Mouse (Mus musculus) embryonic stem cell, embryonic (primary cell): ENCODE results near the gene Cdk2.

Experiments used
- CTCF ChIA-PET, 4 experiments: fragments of 300-600 bp in 2 of 4; fragments of 350-600 bp in 2 of 4; sonication (Branson Sonifier 250); formaldehyde crosslinking; loops; one replicate each; lab custom pipeline; 2022; ENCODE audit warnings: inconsistent platforms in 2 of 4; lab: Charles Lee
- POLR2A ChIA-PET, 4 experiments: fragments of 300-600 bp in 2 of 4; fragments of 350-600 bp in 2 of 4; sonication (Branson Sonifier 250); formaldehyde crosslinking; loops; one replicate each; lab custom pipeline; 2022; ENCODE audit warnings: antibody characterized with exemption in 4 of 4, inconsistent platforms in 1 of 4; lab: Charles Lee

The Cdk2 gene

DNA sequence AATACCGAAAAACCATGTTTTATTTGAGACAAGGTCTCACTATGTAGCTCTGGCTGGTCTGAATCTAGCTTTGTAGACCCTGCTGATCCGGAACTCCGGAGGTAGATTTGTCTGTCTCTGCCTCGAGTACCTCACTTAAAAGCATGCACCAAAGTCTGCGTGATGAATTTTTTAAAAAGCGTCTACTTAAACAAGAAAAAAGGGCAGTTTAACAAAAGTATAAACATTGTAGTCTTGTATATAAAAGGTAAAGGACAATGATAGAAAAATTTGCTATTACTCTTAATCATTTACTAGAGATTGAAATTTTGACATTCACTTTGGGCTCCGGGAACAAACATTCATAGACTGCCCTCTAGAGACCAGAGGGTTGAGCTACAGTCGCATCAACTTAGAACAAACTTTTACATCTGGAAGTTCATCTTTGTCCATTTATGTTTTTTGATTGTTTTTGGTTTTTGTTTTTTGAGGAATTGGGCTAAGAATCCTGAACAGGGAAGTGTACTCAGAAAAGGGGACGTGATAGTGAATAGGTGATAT, 30.3 kb downstream of the Cdk2 start:
- POLR2A ChIA-PET: interaction anchor here (0.5 to 3.8 kb wide), 50 partner anchors 9 to 263 kb away, joined by 3 to 36 read pairs (median 4); partner anchors contain the start of genes Ikzf4 (in 3 of the 4), Cdk2 (in 2 of the 4), Pa2g4 (in 2 of the 4) and Rab5b (in 2 of the 4)
- CTCF ChIA-PET: interaction anchor here (0.5 to 3.2 kb wide), 41 partner anchors 9 to 1995 kb away, joined by 3 to 23 read pairs (median 4); partner anchors contain the start of genes Pa2g4 (in 2 of the 4), Rab5b (in 2 of the 4), Nabp2 (in 1 of the 4) and Rnf41 (in 1 of the 4)

DNA sequence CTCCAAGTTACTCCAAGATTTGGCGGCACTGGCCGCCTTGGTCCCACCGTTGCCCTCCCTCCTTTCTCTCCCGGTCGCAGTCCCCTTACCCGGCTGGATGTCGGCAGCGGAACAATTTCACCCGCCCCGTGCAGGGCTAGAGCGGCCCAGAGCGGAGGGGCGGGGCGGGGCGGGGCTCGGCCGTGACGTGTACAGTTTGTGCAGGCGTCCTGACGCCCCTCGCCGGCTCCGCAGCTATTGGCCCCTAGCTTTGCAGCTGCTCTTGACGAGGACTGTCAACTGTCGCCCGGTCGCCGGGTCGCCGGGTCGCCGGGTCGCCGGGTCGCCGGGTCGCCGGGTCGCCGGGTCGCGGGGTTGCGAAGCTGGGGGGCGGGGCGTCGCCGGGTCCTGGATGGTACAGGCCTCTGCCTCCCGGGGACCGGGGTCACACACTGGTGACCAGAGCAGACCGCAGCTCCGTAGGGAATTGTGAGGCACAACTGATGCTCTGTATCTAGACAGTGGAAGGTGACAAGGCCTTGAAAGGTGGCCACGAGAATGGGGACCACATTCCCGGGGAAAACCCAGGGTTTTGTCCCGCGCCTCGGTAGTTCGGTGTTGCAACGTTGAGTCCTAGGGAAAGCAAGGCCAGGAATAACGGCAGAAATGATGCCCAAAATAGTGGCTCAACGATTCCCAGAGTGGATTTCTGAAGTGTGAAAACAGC, 30.9 kb downstream of the Cdk2 start, which contains the start of gene Suox:
Gene Suox, minus strand, starts transcription at position 311 of the 706 bp plus-strand sequence.
- POLR2A ChIA-PET: interaction anchor here (0.5 to 3.8 kb wide), 45 partner anchors 9 to 217 kb away, joined by 3 to 36 read pairs (median 4); partner anchors contain the start of genes Ikzf4 (in 3 of the 4), Cdk2 (in 2 of the 4), Pa2g4 (in 2 of the 4) and Rab5b (in 2 of the 4)
- CTCF ChIA-PET: interaction anchor here (0.5 to 3.2 kb wide), 33 partner anchors 8 to 1994 kb away, joined by 3 to 23 read pairs (median 4); partner anchors contain the start of genes Rab5b (in 2 of the 4), Erbb3 (in 1 of the 4), Nabp2 (in 1 of the 4) and Rnf41 (in 1 of the 4)

DNA sequence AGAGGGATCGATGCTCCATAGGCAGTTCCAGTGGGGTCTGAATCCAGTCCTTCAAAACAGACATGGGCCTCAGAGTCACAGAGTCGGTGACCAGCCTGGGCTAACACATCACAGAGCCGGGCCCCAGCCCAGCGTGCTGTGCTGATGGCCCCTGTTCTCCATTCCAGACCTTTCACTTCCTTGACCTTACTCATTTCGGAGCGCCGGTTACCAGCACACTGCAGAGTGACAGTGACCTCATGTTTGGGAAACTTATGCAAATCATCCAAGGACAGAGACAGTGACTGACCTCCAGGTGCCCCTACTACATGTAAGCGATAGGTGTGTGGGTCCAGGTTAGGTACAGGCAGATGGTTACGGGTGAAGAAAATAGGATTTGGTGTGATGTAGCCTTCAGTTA, 33.7 kb downstream of the Cdk2 start:
- ChIA-PET CTCF (interaction anchor here in 2 of 4 experiments (0.6 to 1.1 kb wide), 2 partner anchors 58 to 84 kb away, joined by 3 read pairs; no protein-coding TSS in a partner anchor), POLR2A (interaction anchor here in 2 of 4 experiments (0.8 to 4.3 kb wide), 6 partner anchors 20 to 146 kb away, joined by 3 to 26 read pairs (median 6); partner anchors contain the start of genes Esyt1 (in 1 of the 2), Rab5b (in 1 of the 2), Rps26 (in 1 of the 2) and Zc3h10 (in 1 of the 2))

DNA sequence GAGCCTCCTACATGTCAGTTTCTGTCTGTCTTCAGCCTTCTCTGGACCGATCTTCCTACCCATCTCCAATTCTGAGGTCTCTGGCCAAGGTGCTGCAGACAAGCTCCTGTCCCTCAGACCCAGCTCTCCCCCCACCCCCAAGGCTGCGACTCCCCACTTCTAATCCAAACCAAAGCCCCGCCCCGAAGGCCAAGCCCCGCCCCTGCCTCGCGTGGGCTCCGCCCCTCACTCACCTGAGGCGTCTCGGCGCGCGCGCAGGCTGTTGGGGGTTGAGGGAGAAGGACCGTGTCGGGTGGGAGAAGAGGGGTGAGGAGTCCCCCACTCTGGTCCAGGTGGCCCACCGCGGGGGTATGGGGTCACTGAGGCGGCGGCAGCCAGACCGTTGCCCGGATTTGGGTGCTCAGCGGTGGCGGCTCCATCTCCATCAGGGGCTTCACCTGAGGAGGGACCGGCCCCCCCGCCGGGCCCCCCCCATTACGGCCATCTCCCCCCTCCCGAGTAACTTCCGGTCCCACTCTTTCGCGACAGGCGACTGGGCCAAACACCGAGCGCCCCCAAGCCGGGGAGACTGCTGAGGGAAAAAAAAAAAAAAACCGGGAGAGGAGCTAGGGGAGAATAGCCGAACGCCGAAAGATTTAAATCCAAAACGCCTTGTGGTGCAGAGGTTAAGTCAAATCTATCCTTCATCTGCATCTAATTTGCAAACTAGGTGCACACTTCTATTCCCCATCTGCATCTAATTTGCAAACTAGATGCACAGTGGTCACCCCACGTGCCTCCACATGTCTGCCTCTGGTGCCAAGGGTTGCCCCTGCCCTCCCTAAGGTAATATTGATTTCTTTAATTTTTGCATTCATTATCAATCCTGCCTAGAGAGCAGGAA, 35.8 kb downstream of the Cdk2 start:
- POLR2A ChIA-PET: interaction anchor here (0.5 to 4.3 kb wide), 56 partner anchors 9 to 1024 kb away, joined by 3 to 26 read pairs (median 4); partner anchors contain the start of genes Rab5b (in 3 of the 4), Esyt1 (in 2 of the 4), Nabp2 (in 2 of the 4) and Pa2g4 (in 2 of the 4)
- CTCF ChIA-PET: interaction anchor here (0.5 to 1.5 kb wide), 18 partner anchors 41 to 1611 kb away, joined by 3 to 12 read pairs (median 4); partner anchors contain the start of genes Erbb3 (in 1 of the 4) and Esyt1 (in 1 of the 4)

DNA sequence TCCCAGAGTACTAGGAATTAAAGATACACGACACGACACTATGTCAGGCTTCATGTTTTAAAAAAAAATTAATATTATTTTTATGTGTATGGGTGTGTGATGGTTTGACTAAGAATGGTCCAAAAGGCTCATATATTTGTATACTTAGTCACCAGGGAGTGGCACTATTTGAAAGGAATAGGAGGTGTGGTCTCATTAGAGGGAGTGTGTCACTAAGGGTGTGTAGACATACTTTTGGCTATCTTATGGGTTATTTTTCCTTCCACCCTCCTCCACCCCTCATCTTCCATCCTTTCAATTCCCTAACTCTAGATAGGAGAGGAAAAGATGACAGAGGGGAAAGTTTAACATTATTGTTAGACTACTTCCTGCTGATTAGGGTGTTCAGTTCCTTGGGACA, 39.0 kb downstream of the Cdk2 start:
- POLR2A ChIA-PET: interaction anchor here in 1 of 4 experiments (1.2 to 1.9 kb wide), 3 partner anchors 9 to 41 kb away, joined by 4 to 10 read pairs (median 8); partner anchors contain the start of genes Rps26 and Suox
- CTCF ChIA-PET: interaction anchor here in 2 of 4 experiments (0.7 to 1.9 kb wide), 5 partner anchors 9 to 220 kb away, joined by 3 to 7 read pairs (median 3); partner anchors contain the start of gene Suox (in 1 of the 2)

DNA sequence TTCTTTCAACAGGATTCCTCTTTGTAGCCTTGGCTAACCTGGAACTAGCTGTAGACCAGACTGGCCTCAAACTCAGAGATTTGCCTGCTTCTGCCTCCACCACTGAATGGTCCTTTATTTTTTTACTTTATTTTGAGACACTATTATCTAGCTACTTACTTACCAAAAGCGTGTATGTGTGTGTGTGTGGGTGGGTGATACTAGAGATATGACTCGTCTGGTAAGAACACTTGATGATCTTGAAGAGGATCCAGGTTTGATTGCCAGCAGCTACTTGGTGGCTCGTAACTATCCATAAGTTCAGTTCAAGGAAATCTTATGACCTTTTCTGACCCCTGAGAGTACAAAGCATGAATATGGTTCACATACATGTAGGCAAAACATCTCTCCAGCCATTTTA, 39.5 kb downstream of the Cdk2 start:
- ChIA-PET POLR2A (interaction anchor here in 2 of 4 experiments (0.6 to 1.9 kb wide), 6 partner anchors 9 to 162 kb away, joined by 3 to 16 read pairs (median 6); partner anchors contain the start of genes Rps26 (in 1 of the 2), Suox (in 1 of the 2) and Zc3h10 (in 1 of the 2)), CTCF (interaction anchor here in 3 of 4 experiments (0.5 to 1.9 kb wide), 6 partner anchors 9 to 220 kb away, joined by 3 to 7 read pairs (median 3); partner anchors contain the start of gene Suox (in 1 of the 3))

DNA sequence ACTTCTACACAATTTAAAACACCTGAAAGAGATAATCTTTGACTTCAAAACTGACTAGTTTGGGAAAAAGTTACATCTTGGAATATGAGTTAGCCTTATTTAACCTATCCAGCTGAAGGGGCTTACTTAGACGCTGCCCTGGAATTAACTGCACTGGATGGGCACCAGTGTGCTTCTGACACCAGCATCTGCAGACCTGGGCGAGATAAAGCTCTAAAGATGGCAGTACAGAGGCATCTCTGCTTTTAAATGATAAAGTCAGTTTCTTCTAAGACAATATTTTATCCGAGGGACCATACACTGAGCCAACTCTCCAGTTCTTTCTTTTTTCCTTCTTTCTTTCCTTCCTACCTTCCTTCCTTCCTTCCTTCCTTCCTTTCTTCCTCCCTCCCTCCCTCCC, 40.0 kb downstream of the Cdk2 start:
- ChIA-PET CTCF (interaction anchor here in 3 of 4 experiments (0.5 to 1.9 kb wide), 4 partner anchors 10 to 109 kb away, joined by 3 to 7 read pairs (median 3); partner anchors contain the start of gene Suox (in 1 of the 3)), POLR2A (interaction anchor here in 3 of 4 experiments (0.6 to 1.9 kb wide), 8 partner anchors 10 to 163 kb away, joined by 3 to 16 read pairs (median 3); partner anchors contain the start of genes Rps26 (in 1 of the 3), Suox (in 1 of the 3) and Zc3h10 (in 1 of the 3))

DNA sequence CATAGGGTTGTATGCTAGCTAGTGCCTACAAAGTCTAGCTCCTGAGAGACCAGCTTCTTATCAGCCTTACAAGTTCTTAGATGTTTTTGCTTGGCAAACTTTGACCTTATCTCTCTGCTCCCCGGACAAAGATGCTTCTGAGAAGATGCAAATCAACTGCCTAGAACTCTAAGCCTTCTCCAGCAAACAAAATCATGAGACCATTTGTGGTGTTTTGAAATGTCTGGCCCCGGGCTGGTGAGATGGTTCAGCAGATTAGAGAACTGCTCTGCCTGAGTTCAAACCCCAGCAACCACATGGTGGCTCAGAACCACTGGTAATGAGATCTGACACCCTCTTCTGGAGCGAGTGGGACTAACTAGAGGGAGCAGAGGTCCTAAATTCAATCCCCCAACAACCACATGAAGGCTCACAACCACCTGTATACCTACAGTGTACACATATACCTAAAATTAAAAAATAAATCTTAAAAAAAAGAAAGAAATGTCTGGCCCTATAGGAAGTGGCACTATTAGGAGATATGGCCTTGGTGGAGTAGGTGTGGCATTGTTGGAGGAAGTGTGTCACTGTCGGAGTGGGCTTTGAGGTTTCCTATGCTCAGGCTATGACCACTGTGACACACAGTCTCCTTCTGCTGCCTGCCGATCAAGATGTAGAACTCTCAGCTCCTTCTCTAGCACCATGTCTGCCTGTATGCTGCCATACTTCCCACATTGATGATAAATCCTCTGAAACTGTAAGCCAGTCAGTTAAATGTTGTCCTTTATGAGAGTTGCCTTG, 41.2 kb downstream of the Cdk2 start:
- ChIA-PET CTCF (interaction anchor here in 1 of 4 experiments (1.0 kb wide), 1 partner anchor 14 kb away, joined by 3 read pairs; no protein-coding TSS in a partner anchor), POLR2A (interaction anchor here in 3 of 4 experiments (0.6 to 2.9 kb wide), 6 partner anchors 10 to 1369 kb away, joined by 3 to 18 read pairs (median 4); no protein-coding TSS in a partner anchor)

DNA sequence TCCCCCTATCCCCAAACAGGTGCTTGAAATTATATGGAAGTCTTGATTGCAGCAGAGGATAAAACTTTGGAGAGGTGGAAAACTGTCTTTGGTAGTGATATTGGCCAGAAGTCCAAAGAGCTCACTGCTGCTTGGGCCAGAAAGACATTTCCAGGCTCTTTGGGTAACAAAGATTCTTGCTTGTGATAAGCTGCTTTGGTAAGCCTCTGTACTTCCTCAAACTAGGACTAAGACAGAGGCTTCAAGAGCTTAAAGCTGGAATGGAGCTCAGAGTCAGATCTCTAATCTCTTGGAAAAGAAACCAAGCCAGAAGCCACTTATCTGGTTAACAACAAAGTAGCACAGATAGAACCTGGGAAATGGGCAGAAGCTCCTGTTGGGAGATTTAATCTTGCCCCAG, 42.4 kb downstream of the Cdk2 start:
- POLR2A ChIA-PET: interaction anchor here in 3 of 4 experiments (0.6 to 2.9 kb wide), 10 partner anchors 8 to 111 kb away, joined by 3 to 18 read pairs (median 4); partner anchors contain the start of gene Suox (in 1 of the 3)
- CTCF ChIA-PET: interaction anchor here in 2 of 4 experiments (0.5 to 1.8 kb wide), 4 partner anchors 12 to 67 kb away, joined by 3 to 6 read pairs (median 4); no protein-coding TSS in a partner anchor

DNA sequence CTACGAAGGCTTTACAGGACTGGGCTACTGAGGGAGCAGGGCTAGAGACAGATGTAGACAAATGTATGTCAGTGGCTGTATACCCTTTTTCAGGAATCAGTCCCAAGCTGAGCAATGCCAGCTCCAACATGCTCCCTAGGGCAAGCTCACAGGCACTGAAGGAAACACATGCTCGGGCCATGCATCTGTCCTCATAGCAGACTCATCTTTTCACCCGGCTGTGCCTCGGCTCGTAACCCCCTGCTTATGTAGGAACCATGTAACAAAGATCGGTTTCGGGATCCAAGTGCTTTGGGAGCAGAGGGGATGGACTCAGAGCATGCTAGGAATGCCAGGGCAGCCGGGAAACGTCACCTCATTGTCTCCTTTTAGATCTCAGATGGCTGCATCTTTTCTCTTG, 45.3 kb downstream of the Cdk2 start:
- POLR2A ChIA-PET: interaction anchor here in 2 of 4 experiments (0.6 to 2.0 kb wide), 9 partner anchors 9 to 1016 kb away, joined by 3 to 9 read pairs (median 4); no protein-coding TSS in a partner anchor
- CTCF ChIA-PET: interaction anchor here in 2 of 4 experiments (0.8 kb wide), 2 partner anchors 37 to 43 kb away, joined by 3 read pairs; no protein-coding TSS in a partner anchor

DNA sequence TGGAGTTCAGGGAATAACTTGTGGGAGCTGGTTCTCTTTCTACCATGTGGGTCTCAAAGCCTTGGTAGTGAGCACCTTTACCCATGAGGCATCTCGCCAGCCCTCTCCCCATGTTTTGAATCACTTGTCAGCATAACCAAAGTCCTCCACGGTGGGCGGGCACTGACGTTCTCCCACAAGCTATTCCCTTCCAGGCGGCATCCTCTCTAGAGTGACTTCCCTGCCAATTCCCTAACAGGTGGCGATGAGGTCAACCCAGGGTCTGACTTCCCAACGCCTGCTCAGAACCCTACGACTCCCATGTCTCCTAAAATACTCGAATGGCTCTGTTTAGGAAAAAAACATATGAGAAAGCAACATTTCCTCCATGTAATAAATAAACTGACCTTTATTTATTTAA, 47.0 kb downstream of the Cdk2 start:
- POLR2A ChIA-PET: interaction anchor here (0.6 to 2.0 kb wide), 12 partner anchors 11 to 232 kb away, joined by 3 to 9 read pairs (median 3); partner anchors contain the start of genes Cdk2 (in 1 of the 4) and Rab5b (in 1 of the 4)
- CTCF ChIA-PET: interaction anchor here in 3 of 4 experiments (0.6 to 0.7 kb wide), 3 partner anchors 36 to 552 kb away, joined by 3 to 6 read pairs (median 4); partner anchors contain the start of gene Mettl7b (in 1 of the 3)

DNA sequence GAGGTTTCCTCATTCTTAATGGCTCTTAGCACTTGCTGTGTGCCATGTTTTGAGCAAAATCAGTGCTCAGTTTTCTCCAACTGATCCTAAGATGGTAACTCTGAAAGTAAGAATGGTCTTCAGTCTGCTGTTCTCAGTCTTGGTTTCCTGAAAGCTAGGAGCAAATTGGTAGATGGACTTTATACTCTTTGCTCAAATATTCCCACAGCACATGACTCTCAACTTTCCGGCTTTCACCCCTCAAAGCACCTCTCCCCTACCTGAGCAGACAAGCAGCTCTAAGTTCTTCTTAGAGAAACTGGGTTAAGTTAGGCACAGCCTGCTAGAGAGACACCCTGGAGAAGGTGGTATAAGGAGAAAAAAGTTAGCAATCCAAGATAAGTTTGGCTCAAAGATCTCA, 48.1 kb downstream of the Cdk2 start:
- CTCF ChIA-PET: no interaction called here
- POLR2A ChIA-PET: interaction anchor here in 2 of 4 experiments (0.5 to 1.5 kb wide), 4 partner anchors 24 to 55 kb away, joined by 3 to 4 read pairs (median 4); partner anchors contain the start of gene Cdk2 (in 1 of the 2)

DNA sequence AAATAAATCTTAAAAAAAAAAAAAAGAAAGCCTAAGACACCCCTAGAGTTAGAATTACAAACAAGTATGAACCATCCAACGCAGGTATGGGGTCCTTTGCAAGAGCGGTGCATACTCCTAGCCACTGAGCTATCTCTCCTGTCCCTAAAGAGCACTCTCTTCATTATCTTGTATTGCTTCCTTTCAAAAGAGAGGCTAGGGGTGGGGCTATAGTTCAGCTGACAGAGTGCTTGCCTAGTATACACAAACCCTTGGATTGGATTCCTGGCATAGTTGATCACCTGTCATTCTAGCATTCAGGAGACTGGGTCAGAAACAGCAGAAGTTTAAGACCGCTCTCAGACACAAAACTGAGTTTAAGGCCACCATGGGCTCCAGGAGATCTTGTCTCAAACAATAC, 49.6 kb downstream of the Cdk2 start:
- ChIA-PET POLR2A (interaction anchor here in 3 of 4 experiments (0.5 to 2.3 kb wide), 8 partner anchors 9 to 89 kb away, joined by 3 to 12 read pairs (median 4); partner anchors contain the start of genes Pa2g4 (in 1 of the 3) and Rps26 (in 1 of the 3)), CTCF (interaction anchor here in 2 of 4 experiments (0.8 to 0.9 kb wide), 2 partner anchors 9 to 43 kb away, joined by 3 to 6 read pairs; no protein-coding TSS in a partner anchor)

DNA sequence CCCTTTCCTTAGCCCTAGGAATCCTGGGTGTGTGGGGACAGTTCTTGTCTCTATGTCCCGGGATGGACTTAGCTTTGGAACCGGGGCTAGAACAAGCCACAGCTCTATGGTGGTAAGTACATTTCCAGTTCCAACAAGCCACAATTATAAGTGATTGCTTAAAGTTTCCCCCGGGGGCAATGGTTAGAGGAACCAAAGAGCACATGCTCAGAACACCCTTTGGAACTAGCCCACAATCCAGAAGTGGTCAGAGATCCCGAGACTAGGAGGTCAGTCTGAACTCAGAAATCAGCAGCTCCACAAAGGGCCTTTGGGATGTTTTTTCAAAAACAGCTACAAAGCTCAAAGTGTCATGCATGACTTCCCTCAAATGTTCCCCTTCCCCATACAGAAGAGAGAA, 51.0 kb downstream of the Cdk2 start:
- ChIA-PET CTCF (interaction anchor here in 1 of 4 experiments (1.6 kb wide), 1 partner anchor 9 kb away, joined by 6 read pairs; no protein-coding TSS in a partner anchor), POLR2A (interaction anchor here in 3 of 4 experiments (0.6 to 2.3 kb wide), 12 partner anchors 9 to 107 kb away, joined by 3 to 12 read pairs (median 4); partner anchors contain the start of genes Ikzf4 (in 1 of the 3) and Rab5b (in 1 of the 3))
